Mouse (Mus musculus) cerebellum, adult 2 months (tissue): ENCODE measurements around the gene Araf. TPM values are rescaled to one million over a fixed set of nuclear protein-coding genes. Genes with fewer than 3 reads are reported as not detected.

ENCODE experiments used
- DNase-seq, 2 experiments: peaks; one replicate each; pipeline ENCODE4 v3.0.0; 2021
- H3K27ac ChIP-seq: fragments of 200-500 bp; 2 replicates; pipeline ENCODE4 v1.5.1; 2012; ENCODE audit warnings: low read length, control low read depth, inconsistent platforms; ENCODE audit not compliant: insufficient read depth
- H3K27me3 ChIP-seq: fragments of 200-500 bp; 2 replicates; pipeline ENCODE4 v1.6.1; 2012; ENCODE audit warnings: inconsistent platforms, mild to moderate bottlenecking, low read length, moderate library complexity; ENCODE audit not compliant: control insufficient read depth, insufficient read depth
- H3K4me1 ChIP-seq: fragments of 200-500 bp; 2 replicates; pipeline ENCODE4 v1.6.1; 2011; ENCODE audit warnings: low read length; ENCODE audit not compliant: control insufficient read depth, insufficient read depth
- H3K4me3 ChIP-seq: fragments of 200-500 bp; replicated peaks from 2 replicates; pipeline ENCODE3; 2011; ENCODE audit warnings: mild to moderate bottlenecking, low read depth, low read length, control low read depth; ENCODE audit not compliant: insufficient read depth
- CTCF ChIP-seq: fragments of 200-500 bp; IDR thresholded peaks from 2 replicates; pipeline ENCODE4 v1.5.1; 2011; ENCODE audit warnings: low read depth, mild to moderate bottlenecking, control low read depth, low read length, moderate library complexity, borderline replicate concordance; ENCODE audit not compliant: insufficient read depth
- POLR2A ChIP-seq: fragments of 200-500 bp; IDR thresholded peaks from 2 replicates; pipeline ENCODE4 v1.6.1; 2011; ENCODE audit warnings: low read length, control low read depth, borderline replicate concordance; ENCODE audit not compliant: insufficient read depth
- WGBS: fragments of 180-500 bp; shearing (Covaris S2); methylation state at CpG from one replicate; pipeline ENCODE4 v1.1.7; 2018; 5-methylcytosine and 5-hydroxymethylcytosine counted together
- polyA plus RNA-seq: library from polyadenylated mRNA; depleted of rRNA; stranded (reverse); fragments of >200 nt; gene quantifications from 2 replicates; pipeline ENCODE4 v1.2.3, GENCODE M21; 2012

Gene Araf
- polyA plus RNA-seq, 1 experiment, result 306 TPM

DNA sequence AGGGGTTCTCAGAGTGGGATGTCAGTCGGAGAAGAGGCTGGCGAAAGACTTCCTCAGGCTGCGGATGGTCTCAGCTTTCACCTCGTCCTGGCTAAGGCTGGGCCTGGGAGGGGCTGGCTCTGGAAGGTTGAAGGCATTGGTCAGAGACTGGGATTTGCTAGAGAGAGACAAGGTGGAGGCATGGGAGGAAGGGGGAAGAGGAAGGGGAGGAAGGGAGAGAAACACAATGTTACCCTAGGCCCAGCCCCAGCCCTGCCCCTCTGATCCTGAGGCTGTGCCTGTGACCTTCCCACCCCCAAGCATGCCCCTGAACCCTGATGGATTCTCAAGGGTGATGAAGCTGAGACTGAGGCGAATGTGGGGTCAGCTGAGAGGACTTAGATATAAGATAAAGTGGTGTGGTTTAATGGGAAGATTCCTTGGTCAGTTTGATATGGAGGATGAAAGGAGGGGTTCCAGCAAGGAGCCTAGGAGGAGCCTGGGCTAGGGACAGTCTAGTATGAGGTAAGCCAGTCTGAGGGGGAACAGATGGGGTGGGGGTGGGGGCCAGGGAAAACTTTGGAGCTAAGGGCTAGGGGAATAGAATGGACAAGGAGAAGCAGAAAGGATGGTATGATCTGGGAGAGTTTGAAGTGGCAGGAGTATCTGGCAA lies 64.0 kb downstream of the Araf start:
- no peak overlapping the region for H3K4me3 ChIP-seq
- DNase-seq, result no peak
- peaks cover 5% of the 10 kb centered on the region; the same call in 1 of the 2 replicates for H3K4me1 ChIP-seq
- 70% methylated on average over 5 of the region's 5 CpGs for WGBS
- H3K27me3 ChIP-seq, result no peaks in the 10 kb centered on the region
- H3K27ac ChIP-seq, result peak overlapping the region; percentile 28; the same call in 1 of the 2 replicates
- TF ChIP-seq CTCF (no peak), POLR2A (no peak)

DNA sequence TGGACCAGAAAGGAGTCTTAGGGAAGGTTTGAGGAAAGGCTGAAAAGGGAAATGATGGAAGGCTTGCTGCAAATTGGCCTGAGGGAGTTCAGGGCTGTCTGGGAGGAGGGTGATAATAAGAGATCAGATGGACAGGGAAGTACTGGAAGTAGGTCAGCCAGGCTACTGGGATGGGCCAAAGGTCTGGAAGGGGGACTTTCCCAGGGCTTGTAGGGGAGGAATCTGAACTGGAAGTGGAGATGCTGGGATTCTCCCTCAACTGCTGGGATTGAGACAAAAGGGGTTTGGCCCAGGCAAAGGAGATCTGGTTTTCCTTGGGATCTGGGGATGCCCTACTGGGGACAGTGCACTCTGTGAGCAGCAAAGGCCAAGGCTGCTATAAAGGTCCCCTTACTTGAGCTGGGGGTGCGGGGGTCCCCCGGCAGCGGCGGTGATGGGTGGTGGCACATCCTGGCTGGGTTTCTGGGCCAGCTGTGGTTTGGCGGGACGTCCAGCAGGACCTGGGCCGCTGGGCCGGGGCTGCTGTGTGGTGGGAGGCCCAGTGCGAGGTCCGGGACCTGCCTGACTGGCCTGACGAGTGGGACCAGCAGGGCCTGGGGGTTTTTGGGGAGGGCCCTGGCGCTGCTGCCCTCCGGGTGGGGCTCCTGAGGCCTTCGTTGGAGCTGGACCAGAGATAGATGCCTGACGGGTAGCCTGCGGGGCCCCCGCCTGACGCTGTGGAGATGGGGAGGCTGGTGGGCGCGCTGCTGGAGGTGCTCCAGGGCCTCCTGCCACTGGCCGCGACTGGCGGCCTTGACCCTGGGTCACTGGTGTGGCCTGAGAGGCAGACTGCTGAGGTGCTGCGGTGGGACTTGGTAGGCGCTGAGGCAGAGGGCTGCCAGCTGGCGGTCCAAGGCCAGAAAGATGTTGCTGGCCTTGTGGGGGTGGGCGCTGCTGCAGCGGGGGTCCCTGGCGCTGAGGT lies 64.8 kb downstream of the Araf start:
- 47% methylated on average over 26 of the region's 29 CpGs for WGBS
- H3K27me3 ChIP-seq, result no peaks in the 10 kb centered on the region
- no peak for TF ChIP-seq CTCF
- no peak for TF ChIP-seq POLR2A
- H3K4me1 ChIP-seq, result peaks cover 6% of the 10 kb centered on the region; the same call in 1 of the 2 replicates
- H3K27ac ChIP-seq, result peak overlapping the region; percentile 28
- DNase-seq, result no peak
- H3K4me3 ChIP-seq, result no peak overlapping the region

DNA sequence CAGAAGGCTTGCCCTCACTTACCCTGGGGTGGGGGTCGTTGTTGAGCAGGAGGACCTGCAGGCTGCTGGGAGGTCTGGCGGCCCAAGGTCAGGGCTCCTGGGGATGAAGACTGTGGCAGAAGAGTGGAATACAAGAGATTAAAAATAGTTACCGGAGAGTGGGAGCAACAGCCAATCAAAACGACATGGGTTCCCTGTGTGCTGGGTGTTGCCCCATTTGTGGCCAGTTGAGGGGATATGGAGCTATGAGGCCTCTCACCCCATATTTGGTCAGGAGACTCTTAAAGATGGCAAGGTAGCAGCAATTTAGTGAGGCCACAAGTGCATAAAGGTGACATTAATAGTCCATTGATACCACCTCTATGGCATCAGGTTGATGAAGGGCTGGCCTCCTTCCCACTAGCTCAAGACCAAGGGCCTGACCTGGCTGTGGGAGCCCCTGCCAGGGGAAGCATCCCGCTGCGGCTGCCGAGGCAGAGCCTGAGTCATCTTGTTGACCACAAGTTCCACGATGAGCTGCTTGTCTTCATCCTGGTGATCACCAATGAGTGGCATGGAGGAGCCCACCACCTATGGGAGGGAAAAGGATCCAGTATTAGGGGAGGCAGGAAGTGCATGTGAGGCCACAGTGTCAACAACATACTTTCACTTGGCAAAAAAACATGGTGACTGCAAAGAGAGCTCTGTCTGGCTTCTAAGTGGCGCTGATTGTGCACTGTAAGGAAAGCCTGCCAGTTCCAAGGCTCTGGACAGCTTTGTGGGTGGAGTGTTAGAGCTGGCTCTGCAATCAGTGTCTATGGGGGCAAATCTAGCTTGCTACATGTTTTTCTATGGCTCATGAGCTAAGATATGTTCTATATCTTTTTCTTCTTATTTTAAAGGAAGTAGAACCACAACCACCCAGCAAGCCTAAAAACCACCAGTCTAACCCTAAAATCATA lies 65.8 kb downstream of the Araf start:
- WGBS, result 43% methylated on average over 9 of the region's 9 CpGs
- Histone ChIP-seq H3K27me3 (no peaks in the 10 kb centered on the region), H3K4me1 (peaks cover 8% of the 10 kb centered on the region; the same call in 1 of the 2 replicates), H3K27ac (peak overlapping the region; percentile 28; the same call in 1 of the 2 replicates), H3K4me3 (no peak overlapping the region)
- DNase-seq, result peak; percentile 36 to 44
- TF ChIP-seq CTCF, result no peak
- no peak for TF ChIP-seq POLR2A

DNA sequence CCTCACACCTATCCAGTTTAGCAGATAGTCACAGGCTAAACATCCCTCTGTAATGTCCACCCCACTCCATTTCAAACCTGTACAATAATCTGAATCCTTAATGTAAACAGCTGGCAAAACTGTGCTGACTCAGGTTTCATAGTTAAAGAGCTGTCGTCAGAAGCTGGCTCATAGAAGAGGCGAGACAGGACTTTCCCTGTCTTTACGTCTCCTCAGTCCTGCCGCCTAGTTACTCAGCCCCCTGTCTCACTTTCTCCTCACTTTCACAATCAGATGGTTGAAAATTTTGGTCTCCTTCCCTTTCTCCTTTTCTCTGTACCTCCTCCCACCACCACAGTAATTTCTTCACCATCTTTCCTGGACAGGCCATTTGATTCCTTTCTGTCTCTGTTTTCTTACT lies 70.5 kb downstream of the Araf start:
- no peak for TF ChIP-seq POLR2A
- TF ChIP-seq CTCF, result no peak
- DNase-seq, result no peak
- 62% methylated on average over 4 of the region's 4 CpGs for WGBS
- no peak overlapping the region for H3K27ac ChIP-seq
- H3K27me3 ChIP-seq, result no peaks in the 10 kb centered on the region
- H3K4me3 ChIP-seq, result no peak overlapping the region
- H3K4me1 ChIP-seq, result peaks cover 3% of the 10 kb centered on the region; the same call in 1 of the 2 replicates

GRCm38 (mm10) chrX:20869203-20869602 lies 71.6 kb downstream of the Araf start:
- Histone ChIP-seq H3K4me1 (peaks cover 3% of the 10 kb centered on the region; the same call in 1 of the 2 replicates), H3K27me3 (no peaks in the 10 kb centered on the region), H3K4me3 (no peak overlapping the region), H3K27ac (no peak overlapping the region)
- TF ChIP-seq POLR2A, result no peak
- DNase-seq, result no peak
- 76% methylated on average over 1 of the region's 1 CpGs for WGBS

DNA sequence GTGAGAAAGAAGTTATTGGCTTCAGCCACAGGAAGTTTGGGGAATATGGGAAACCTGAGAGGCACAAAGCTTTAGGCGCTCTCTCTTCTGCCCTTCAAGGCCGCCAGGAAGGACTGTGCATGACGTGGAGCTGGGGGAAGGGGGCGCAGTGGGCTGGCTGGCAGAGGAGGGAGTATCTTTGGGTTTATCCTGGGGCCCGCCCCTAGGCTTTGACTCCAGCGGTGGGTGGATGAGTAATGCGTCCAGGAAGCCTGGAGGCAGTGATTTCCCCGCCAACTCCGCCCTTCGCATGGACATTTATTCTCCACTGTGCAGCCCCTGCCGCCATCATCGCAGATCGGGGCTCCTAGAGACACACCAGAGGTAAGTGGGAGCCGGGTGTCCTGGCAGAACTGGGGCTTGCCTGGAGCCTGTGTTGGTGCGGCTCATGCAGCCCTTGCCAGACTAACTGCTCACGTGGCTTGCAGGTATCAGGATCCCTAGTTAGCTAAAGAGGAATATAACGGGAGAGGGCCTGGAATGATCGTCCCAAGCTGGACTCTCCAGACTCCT lies 72.4 kb downstream of the Araf start, which contains the start of gene Timp1:
Gene Timp1, plus strand, starts transcription at position 205 of the 552 bp plus-strand sequence.
- WGBS, result 39% methylated on average over 18 of the region's 18 CpGs
- peaks cover 3% of the 10 kb centered on the region; the same call in 1 of the 2 replicates for H3K4me1 ChIP-seq
- no peak for DNase-seq
- H3K27me3 ChIP-seq, result no peaks in the 10 kb centered on the region
- TF ChIP-seq POLR2A, result no peak
- no peak for TF ChIP-seq CTCF
- H3K4me3 ChIP-seq, result no peak within 1 kb of the TSS
- H3K27ac ChIP-seq, result no peak within 1 kb of the TSS

DNA sequence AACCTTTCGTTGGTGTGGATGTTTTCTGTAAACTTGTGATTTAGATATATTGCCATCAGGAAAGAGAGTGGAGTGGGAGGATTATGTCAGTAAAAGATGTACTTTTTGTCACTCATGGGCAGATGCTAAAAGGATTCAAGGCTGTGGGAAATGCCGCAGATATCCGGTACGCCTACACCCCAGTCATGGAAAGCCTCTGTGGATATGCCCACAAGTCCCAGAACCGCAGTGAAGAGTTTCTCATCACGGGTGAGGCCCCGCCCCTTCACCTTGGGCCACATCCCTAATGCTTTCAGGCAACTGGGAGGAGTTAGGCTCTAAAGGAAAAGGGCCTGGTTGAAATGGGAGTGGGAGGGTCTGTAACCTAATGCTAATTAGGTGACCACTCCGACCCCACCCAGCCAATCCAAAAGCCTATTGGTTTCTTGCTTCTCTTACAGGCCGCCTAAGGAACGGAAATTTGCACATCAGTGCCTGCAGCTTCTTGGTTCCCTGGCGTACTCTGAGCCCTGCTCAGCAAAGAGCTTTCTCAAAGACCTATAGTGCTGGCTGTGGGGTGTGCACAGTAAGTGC lies 75.4 kb downstream of the Araf start:
- H3K4me1 ChIP-seq, result no peaks in the 10 kb centered on the region; the same call in 1 of the 2 replicates
- TF ChIP-seq POLR2A (no peak), CTCF (no peak)
- H3K27ac ChIP-seq, result no peak overlapping the region
- WGBS, result 56% methylated on average over 11 of the region's 11 CpGs
- no peak for DNase-seq
- H3K4me3 ChIP-seq, result no peak overlapping the region
- no peaks in the 10 kb centered on the region for H3K27me3 ChIP-seq
